Mouse (Mus musculus) hindbrain, embryonic 14.5 days (tissue): ENCODE data around the gene Egln1. TPM values are rescaled to one million over a fixed set of nuclear protein-coding genes. Genes with fewer than 3 reads are reported as not detected.

Experiments
- ATAC-seq: fragments of 200-750 bp; cut with Nextera tagmentation; 2 replicates; pipeline ENCODE4 v1.8.0; 2017; ENCODE audit warnings: moderate number of reproducible peaks, mild to moderate bottlenecking, moderate TSS enrichment, moderate library complexity; ENCODE audit not compliant: low FRiP score
- DNase-seq: peaks from one replicate; pipeline ENCODE4 v3.0.0-alpha.2; 2015; ENCODE audit warnings: low spot score
- H3K27ac ChIP-seq: fragments of 300-500 bp; sonication (generic); 2 replicates; pipeline ENCODE4 v1.5.1; 2014; ENCODE audit warnings: mild to moderate bottlenecking, moderate library complexity
- H3K27me3 ChIP-seq: fragments of 300-500 bp; sonication (generic); 2 replicates; pipeline ENCODE4 v1.6.1; 2014; ENCODE audit warnings: mild to moderate bottlenecking, low read length, mixed read lengths; ENCODE audit not compliant: control insufficient read depth, insufficient read depth
- H3K36me3 ChIP-seq: fragments of 300-500 bp; sonication (generic); replicated peaks from 2 replicates; pipeline ENCODE4 v1.6.1; 2014; ENCODE audit not compliant: control insufficient read depth, insufficient read depth
- H3K4me1 ChIP-seq: fragments of 300-500 bp; sonication (generic); replicated peaks from 2 replicates; pipeline ENCODE4 v1.6.1; 2014; ENCODE audit warnings: antibody characterized with exemption, low read length, mixed read lengths; ENCODE audit not compliant: control insufficient read depth, insufficient read depth
- H3K4me2 ChIP-seq: fragments of 300-500 bp; sonication (generic); replicated peaks from 2 replicates; pipeline ENCODE4 v1.6.1; 2014; ENCODE audit warnings: mild to moderate bottlenecking, moderate library complexity
- H3K4me3 ChIP-seq: fragments of 300-500 bp; sonication (generic); replicated peaks from 2 replicates; pipeline ENCODE4 v1.5.1; 2014; ENCODE audit warnings: mild to moderate bottlenecking, low read length
- H3K9ac ChIP-seq: fragments of 300-500 bp; sonication (generic); 2 replicates; pipeline ENCODE4 v1.6.1; 2014
- H3K9me3 ChIP-seq: fragments of 300-500 bp; sonication (generic); 2 replicates; pipeline ENCODE4 v1.6.1; 2016; ENCODE audit warnings: low read length; ENCODE audit not compliant: control insufficient read depth
- WGBS: fragments of 180-500 bp; shearing (Covaris S2); extraction: QIAGEN DNeasy Blood & Tissue Kit; methylation state at CpG from one replicate; pipeline ENCODE4 v1.1.7; 2014; 5-methylcytosine and 5-hydroxymethylcytosine counted together
- polyA plus RNA-seq: library from polyadenylated mRNA; unstranded; fragments of >200 nt; fragmentation: Nextera tagmentation; extraction: Ambion mirVana; gene quantifications from 2 replicates; pipeline ENCODE4 v1.2.1, GENCODE M21; 2014

The Egln1 gene
- polyA plus RNA-seq, 1 experiment from 2014 or later: 22.9 TPM

DNA sequence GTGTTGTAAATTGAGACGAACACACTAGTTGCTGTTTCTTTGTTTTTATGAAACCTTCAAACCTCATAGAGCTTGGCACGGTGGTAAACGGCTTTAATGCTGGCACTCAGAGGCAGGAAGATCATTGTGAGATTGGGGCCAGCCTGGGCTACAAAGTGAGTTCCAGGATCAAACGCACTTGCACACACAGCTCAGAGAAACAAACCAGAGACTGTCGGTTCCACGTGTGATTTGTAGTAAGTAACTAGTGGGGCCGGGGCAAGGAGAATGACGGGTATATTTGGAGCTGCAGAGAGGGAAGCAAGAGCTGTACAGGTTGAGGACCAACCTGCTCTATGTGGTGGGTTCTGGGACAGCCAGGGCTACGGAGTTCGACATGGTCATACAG, 939 bp upstream of the Egln1 start:
- no peaks in the 10 kb centered on the region for H3K27me3 ChIP-seq
- WGBS: 21% methylated on average over 10 of the region's 10 CpGs

DNA sequence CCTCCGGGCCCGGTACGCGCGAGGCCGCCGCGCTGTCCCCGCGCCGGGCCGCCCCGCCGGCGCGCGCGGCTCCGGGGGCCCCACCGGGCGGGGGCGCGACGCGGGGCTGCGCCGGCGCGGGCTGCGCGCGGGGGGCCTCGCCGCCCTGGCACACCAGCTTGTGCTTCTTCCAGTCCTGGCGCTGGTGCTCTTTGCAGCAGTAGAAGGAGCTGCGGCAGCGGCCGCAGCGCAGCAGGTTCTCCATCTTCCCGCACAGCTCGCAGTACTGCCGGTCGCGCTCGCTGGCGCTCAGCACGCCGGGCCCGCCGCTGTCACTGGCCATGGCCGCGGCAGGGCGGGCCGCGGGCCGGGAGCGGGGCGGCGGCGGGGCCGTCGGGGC, 402 bp downstream of the Egln1 start:
- no peaks in the 10 kb centered on the region for H3K36me3 ChIP-seq
- ATAC-seq: peak; percentile 53
- peak overlapping the region; percentile 96 for H3K4me2 ChIP-seq
- peak; percentile 50 for DNase-seq
- peaks cover 35% of the 10 kb centered on the region for H3K4me1 ChIP-seq
- H3K9me3 ChIP-seq: no peaks in the 10 kb centered on the region
- H3K27ac ChIP-seq: peak overlapping the region; percentile 99
- H3K27me3 ChIP-seq: no peaks in the 10 kb centered on the region
- peak overlapping the region; percentile 94 for H3K4me3 ChIP-seq
- 0% methylated on average over 30 of the region's 62 CpGs for WGBS
- peak overlapping the region; percentile 97 for H3K9ac ChIP-seq

More for the DNA sequence above, 939 bp upstream of the Egln1 start:
- Histone ChIP-seq H3K9ac (peak overlapping the region; percentile 97), H3K4me1 (peaks cover 34% of the 10 kb centered on the region), H3K4me2 (peak overlapping the region; percentile 96), H3K36me3 (no peaks in the 10 kb centered on the region), H3K9me3 (no peaks in the 10 kb centered on the region), H3K27ac (peak overlapping the region; percentile 99), H3K4me3 (peak overlapping the region; percentile 94)
- ATAC-seq (no peak), DNase-seq (peak; percentile 47)

DNA sequence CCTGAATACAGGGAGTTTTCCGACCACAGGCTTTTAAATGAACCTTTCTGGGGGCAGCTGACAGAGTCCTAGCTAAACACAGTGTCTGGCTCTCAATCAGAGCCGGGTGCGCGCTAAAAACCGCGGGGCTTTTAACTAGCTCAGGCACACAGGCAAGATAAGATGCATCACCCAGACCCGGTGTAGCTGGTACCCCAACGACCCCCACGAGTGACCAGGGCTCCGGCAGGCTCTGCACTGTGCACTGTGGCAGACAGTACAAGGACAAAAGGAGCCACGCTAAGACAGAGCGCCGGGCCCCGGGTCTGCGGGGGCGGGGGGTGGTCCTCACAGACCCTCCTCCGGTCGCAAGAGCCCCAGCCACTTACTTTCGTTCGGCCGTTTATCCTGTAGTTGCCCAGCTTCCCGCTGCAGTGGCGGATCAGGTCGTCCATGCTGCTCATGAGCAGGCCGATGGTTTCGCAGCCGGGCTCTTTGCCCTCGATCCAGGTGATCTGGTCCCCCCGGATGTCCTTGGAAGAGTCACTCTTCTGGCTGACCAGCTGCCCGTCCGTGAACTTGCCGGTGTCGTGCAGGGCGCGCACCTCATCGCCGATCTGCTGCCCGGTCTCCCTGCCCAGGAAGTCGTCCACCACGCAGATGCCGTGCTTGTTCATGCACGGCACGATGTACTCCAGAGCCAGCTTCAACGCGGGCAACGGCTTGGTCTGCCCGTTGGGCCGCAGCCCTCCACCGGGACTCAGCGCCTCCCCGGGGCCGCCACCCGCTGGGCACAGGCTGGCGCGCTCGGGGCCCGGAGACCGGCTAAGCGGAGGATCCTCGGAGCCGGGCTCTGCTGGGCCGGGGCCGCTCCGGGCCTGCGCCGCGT, 1.0 kb downstream of the Egln1 start:
- Histone ChIP-seq H3K27ac (peak overlapping the region; percentile 99), H3K27me3 (no peaks in the 10 kb centered on the region), H3K4me3 (peak overlapping the region; percentile 94), H3K36me3 (no peaks in the 10 kb centered on the region), H3K4me1 (peaks cover 39% of the 10 kb centered on the region), H3K9me3 (no peaks in the 10 kb centered on the region), H3K4me2 (peak overlapping the region; percentile 96), H3K9ac (peak overlapping the region; percentile 97)
- DNase-seq: peak; percentile 40
- WGBS: under 1% methylated on average over 61 of the region's 67 CpGs
- ATAC-seq: peak; percentile 47

DNA sequence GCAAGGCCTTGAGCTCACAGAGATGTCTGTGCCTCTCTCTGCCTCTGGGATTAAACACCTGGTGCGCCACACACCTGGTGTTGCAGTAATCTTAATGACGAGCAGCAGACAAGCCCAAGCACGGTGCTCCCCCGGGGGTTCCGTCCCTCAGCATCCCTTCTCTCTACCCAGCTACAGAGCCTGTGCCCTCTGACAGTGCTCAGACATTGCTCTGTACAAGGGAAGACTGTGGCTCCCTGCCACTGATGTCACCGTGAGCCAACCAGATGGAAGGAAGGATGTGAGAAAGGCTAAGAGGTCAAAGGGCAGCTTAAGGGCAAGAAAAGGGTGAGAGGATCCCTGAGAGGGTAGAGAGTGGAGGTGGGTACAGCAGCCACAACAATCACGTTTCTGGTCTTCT, 4.7 kb downstream of the Egln1 start:
- no peak for ATAC-seq
- no peaks in the 10 kb centered on the region for H3K9me3 ChIP-seq
- peaks cover 23% of the 10 kb centered on the region for H3K4me1 ChIP-seq
- no peak overlapping the region for H3K27ac ChIP-seq
- DNase-seq: no peak
- peaks cover 8% of the 10 kb centered on the region; the same call in 1 of the 2 replicates for H3K36me3 ChIP-seq
- H3K9ac ChIP-seq: no peak overlapping the region
- no peaks in the 10 kb centered on the region for H3K27me3 ChIP-seq
- WGBS: 58% methylated on average over 7 of the region's 7 CpGs
- no peak overlapping the region for H3K4me3 ChIP-seq
- no peak overlapping the region for H3K4me2 ChIP-seq

DNA sequence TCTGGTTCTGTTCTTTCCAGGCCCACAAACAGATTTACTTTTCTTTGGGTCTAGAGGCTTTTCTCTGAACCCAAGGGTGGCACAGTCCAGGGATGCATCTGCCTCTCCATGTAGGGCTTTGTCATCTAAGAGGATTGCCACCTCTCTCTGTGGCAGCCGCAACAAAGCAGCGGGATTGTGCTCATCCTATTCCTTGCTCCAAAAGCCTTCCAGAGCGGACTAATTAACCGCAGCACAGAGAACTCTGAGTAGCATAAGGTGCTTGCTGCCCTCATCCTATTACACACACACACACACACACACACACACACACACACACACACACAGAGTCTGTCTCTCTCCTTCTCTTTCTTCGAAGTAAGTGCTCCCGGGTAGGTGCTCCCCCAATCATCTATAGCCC, 5.3 kb downstream of the Egln1 start:
- H3K27me3 ChIP-seq: no peaks in the 10 kb centered on the region
- 90% methylated on average over 6 of the region's 6 CpGs for whole genome bisulfite sequencing
- ATAC-seq (no peak), DNase-seq (no peak)
- H3K9ac ChIP-seq: no peak overlapping the region
- no peak overlapping the region for H3K4me3 ChIP-seq
- peaks cover 23% of the 10 kb centered on the region for H3K4me1 ChIP-seq
- no peaks in the 10 kb centered on the region for H3K9me3 ChIP-seq
- H3K4me2 ChIP-seq: no peak overlapping the region
- H3K27ac ChIP-seq: no peak overlapping the region
- H3K36me3 ChIP-seq: peaks cover 14% of the 10 kb centered on the region

DNA sequence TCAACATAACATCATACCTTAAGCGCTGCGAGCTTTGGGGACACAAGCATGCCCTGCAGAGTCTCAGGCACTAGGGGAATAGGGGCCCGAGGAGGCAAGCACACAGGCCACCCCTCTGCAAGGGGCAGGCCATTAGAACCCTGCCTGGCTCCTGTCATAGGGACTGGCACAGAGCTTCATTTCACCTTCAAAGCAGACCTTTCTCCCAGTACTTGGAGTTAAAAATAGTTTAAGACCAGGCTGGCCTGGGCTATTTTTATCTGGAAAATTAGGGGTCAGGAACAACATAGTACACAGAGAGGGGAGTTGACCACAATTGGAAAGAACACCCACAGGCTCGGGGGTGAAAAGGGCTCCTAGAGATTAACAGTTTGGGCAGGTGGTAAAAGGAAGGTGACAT, 11.8 kb downstream of the Egln1 start:
- Histone ChIP-seq H3K27ac (no peak overlapping the region), H3K9me3 (no peaks in the 10 kb centered on the region), H3K4me1 (no peaks in the 10 kb centered on the region), H3K4me2 (no peak overlapping the region), H3K36me3 (peaks cover 15% of the 10 kb centered on the region), H3K27me3 (no peaks in the 10 kb centered on the region), H3K4me3 (no peak overlapping the region), H3K9ac (no peak overlapping the region)
- ATAC-seq: no peak
- WGBS: 98% methylated on average over 4 of the region's 4 CpGs
- no peak for DNase-seq

DNA sequence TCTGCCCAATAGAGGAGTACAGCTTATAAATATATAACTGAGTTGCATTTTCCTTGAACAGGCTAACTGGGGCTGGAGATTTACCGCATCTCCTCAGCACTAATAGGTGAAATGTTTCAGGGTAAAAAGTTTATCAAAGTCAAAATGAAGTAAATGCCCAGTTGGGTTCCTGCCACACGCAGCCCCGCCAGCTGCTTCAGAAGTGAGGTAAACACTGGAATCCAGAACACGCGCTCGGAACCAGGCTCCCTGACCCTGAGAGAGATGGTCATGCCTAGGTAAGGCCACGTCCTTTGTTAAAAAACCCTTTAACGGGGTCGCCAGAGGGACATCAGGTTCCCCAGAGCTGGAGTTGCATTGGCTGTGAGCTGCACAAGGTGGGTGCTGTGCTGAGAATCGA, 12.4 kb downstream of the Egln1 start:
- no peak for ATAC-seq
- Histone ChIP-seq H3K36me3 (peaks cover 15% of the 10 kb centered on the region), H3K9me3 (no peaks in the 10 kb centered on the region), H3K4me3 (no peak overlapping the region), H3K4me1 (no peaks in the 10 kb centered on the region), H3K27ac (no peak overlapping the region), H3K27me3 (no peaks in the 10 kb centered on the region), H3K4me2 (no peak overlapping the region), H3K9ac (no peak overlapping the region)
- DNase-seq: no peak
- WGBS: 97% methylated on average over 10 of the region's 10 CpGs

DNA sequence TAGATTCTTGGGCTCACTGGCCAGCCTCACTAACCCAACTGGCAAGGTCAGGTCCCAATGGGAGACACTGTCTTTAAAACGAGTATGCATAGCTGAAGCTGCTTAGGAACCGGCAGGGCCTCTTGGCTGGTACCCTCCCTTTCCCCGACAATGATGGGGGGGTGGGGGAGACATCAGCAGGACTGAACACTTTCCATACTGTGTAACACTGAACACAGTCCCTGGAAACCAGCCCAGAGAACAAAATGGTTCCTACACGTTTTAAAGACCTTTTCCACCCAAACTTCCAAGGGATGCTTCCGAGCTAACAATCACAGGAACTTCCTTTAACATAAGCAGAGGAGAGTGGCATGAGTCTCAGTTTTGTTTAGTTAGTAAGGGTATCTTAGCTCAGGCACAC, 14.0 kb downstream of the Egln1 start:
- ATAC-seq (no peak), DNase-seq (no peak)
- Histone ChIP-seq H3K4me2 (no peak overlapping the region), H3K27me3 (no peaks in the 10 kb centered on the region), H3K9me3 (no peaks in the 10 kb centered on the region), H3K9ac (no peak overlapping the region), H3K27ac (no peak overlapping the region; the same call in 1 of the 2 replicates), H3K4me1 (no peaks in the 10 kb centered on the region), H3K36me3 (peaks cover 11% of the 10 kb centered on the region), H3K4me3 (no peak overlapping the region)
- WGBS: 79% methylated on average over 5 of the region's 5 CpGs

DNA sequence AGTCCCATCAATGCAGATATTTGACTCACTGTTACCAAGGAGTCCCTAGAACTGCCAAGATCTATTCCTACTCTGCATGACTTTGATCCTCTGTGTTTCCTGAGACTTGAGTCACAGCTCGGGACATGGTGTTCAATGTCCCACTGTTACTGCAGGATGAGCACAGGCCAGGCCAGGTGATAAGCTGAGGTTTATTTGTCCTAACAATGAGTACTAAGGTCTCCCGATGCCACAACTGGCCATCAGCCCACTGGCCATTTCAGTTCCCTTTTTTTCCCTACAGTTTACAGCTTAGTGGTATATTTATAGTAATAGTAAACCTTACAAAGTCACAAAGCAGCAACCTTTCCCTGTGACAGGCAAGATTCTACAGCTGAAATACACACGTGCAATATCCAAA, 16.7 kb downstream of the Egln1 start:
- no peak overlapping the region for H3K27ac ChIP-seq
- H3K27me3 ChIP-seq: no peaks in the 10 kb centered on the region
- H3K4me3 ChIP-seq: no peak overlapping the region
- no peak overlapping the region for H3K4me2 ChIP-seq
- WGBS: 84% methylated on average over 3 of the region's 3 CpGs
- no peaks in the 10 kb centered on the region for H3K9me3 ChIP-seq
- no peaks in the 10 kb centered on the region for H3K4me1 ChIP-seq
- H3K9ac ChIP-seq: no peak overlapping the region
- 0 out of 2 replicates have a peak, but pooled peaks cover 3% of the 10 kb centered on the region for H3K36me3 ChIP-seq
- ATAC-seq (no peak), DNase-seq (no peak)
